Mouse (Mus musculus) neural tube, embryonic 13.5 days (tissue): ENCODE measurements around the gene Gm20479. TPM values are rescaled to one million over a fixed set of nuclear protein-coding genes. Genes with fewer than 3 reads are reported as not detected.

Experiments used
- ATAC-seq: fragments of 200-750 bp; cut with Nextera tagmentation; 2 replicates; pipeline ENCODE4 v1.8.0; 2017; ENCODE audit warnings: low read depth, mild to moderate bottlenecking, moderate TSS enrichment, moderate library complexity
- H3K27ac ChIP-seq: fragments of 300-500 bp; sonication (generic); replicated peaks from 2 replicates; pipeline ENCODE4 v1.5.1; 2015; ENCODE audit warnings: moderate library complexity, mild to moderate bottlenecking, inconsistent platforms
- H3K27me3 ChIP-seq: fragments of 300-500 bp; sonication (generic); 2 replicates; pipeline ENCODE4 v1.6.1; 2015; ENCODE audit warnings: mild to moderate bottlenecking, inconsistent platforms
- H3K36me3 ChIP-seq: fragments of 300-500 bp; sonication (generic); 2 replicates; pipeline ENCODE4 v1.6.1; 2015; ENCODE audit warnings: mild to moderate bottlenecking, inconsistent platforms
- H3K4me1 ChIP-seq: fragments of 300-500 bp; sonication (generic); replicated peaks from 2 replicates; pipeline ENCODE4 v1.6.1; 2015; ENCODE audit warnings: inconsistent platforms
- H3K4me2 ChIP-seq: fragments of 300-500 bp; sonication (generic); 2 replicates; pipeline ENCODE4 v1.6.1; 2015; ENCODE audit warnings: inconsistent platforms, mild to moderate bottlenecking, moderate library complexity
- H3K4me3 ChIP-seq: fragments of 300-500 bp; sonication (generic); 2 replicates; pipeline ENCODE4 v1.5.1; 2015; ENCODE audit warnings: mild to moderate bottlenecking, inconsistent platforms
- H3K9ac ChIP-seq: fragments of 300-500 bp; sonication (generic); 2 replicates; pipeline ENCODE4 v1.6.1; 2015; ENCODE audit warnings: moderate library complexity, mild to moderate bottlenecking, inconsistent platforms
- H3K9me3 ChIP-seq: fragments of 300-500 bp; sonication (generic); 2 replicates; pipeline ENCODE4 v1.6.1; 2016; ENCODE audit warnings: inconsistent platforms
- WGBS: fragments of 180-500 bp; shearing (Covaris S2); methylation state at CpG from one replicate; pipeline ENCODE4 v1.1.7; 2015; 5-methylcytosine and 5-hydroxymethylcytosine counted together
- polyA plus RNA-seq: library from polyadenylated mRNA; unstranded; fragments of >200 nt; fragmentation: Nextera tagmentation; extraction: Ambion mirVana; gene quantifications from 2 replicates; pipeline ENCODE4 v1.2.1, GENCODE M21; 2015

The Gm20479 gene
- polyA plus RNA-seq, 1 experiment from 2014 or later: not detected

- no peaks in the 10 kb centered on the region for H3K9me3 ChIP-seq
- H3K9ac ChIP-seq: no peak overlapping the region
- 89% methylated on average over 17 of the region's 17 CpGs for WGBS
- no peak for ATAC-seq
- H3K4me2 ChIP-seq: no peak overlapping the region
- H3K27me3 ChIP-seq: peaks cover 29% of the 10 kb centered on the region
- H3K27ac ChIP-seq: no peak overlapping the region
- H3K4me3 ChIP-seq: no peak overlapping the region
- H3K36me3 ChIP-seq: no peaks in the 10 kb centered on the region
- peaks cover 8% of the 10 kb centered on the region for H3K4me1 ChIP-seq
These were observed 52.0 kb downstream of the Gm20479 start for GRCm38 (mm10) chr7:27305091-27305730.

Other genes starting within 250 kb of the Gm20479 start
- not detected in 2 replicates for gene Cyp2f2, start 237.5 kb downstream of the Gm20479 start, polyA plus RNA-seq
- gene Cyp2t4, start 203.7 kb downstream of the Gm20479 start, polyA plus RNA-seq: 0.21 TPM in 1 of 2 replicates, not detected in the other
- 78.8 and 89.1 TPM in 2 replicates for gene Egln2, start 190.6 kb downstream of the Gm20479 start, polyA plus RNA-seq
- gene Rab4b, start 178.5 kb downstream of the Gm20479 start, polyA plus RNA-seq: 114 and 125 TPM in 2 replicates
- gene Gm21983, start 176.3 kb downstream of the Gm20479 start, polyA plus RNA-seq: 0.35 TPM in 1 of 2 replicates, not detected in the other
- gene Mia, start 176.3 kb downstream of the Gm20479 start, polyA plus RNA-seq: 9.7 and 13.9 TPM in 2 replicates
- 3.4 and 4.0 TPM in 2 replicates for gene BC024978, start 161.6 kb downstream of the Gm20479 start, polyA plus RNA-seq
- gene Snrpa, start 161.1 kb downstream of the Gm20479 start, polyA plus RNA-seq: 206 and 216 TPM in 2 replicates
- gene Itpkc, start 128.8 kb downstream of the Gm20479 start, polyA plus RNA-seq: 5.1 and 7.5 TPM in 2 replicates
- 22.2 and 22.6 TPM in 2 replicates for gene Coq8b, start 124.4 kb downstream of the Gm20479 start, polyA plus RNA-seq
- gene Numbl, start 99.0 kb downstream of the Gm20479 start, polyA plus RNA-seq: 52.8 and 55.3 TPM in 2 replicates
- 6.9 and 8.0 TPM in 2 replicates for gene Ltbp4, start 19.7 kb downstream of the Gm20479 start, polyA plus RNA-seq
- gene Shkbp1, start 1.4 kb downstream of the Gm20479 start, polyA plus RNA-seq: 50.6 and 59.6 TPM in 2 replicates
- gene Sptbn4, start 90.3 kb upstream of the Gm20479 start, polyA plus RNA-seq: 1.7 and 2.8 TPM in 2 replicates
- 21.3 and 23.3 TPM in 2 replicates for gene Blvrb, start 90.6 kb upstream of the Gm20479 start, polyA plus RNA-seq
- gene Sertad3, start 116.3 kb upstream of the Gm20479 start, polyA plus RNA-seq: 16.7 and 16.8 TPM in 2 replicates
- gene Sertad1, start 129.5 kb upstream of the Gm20479 start, polyA plus RNA-seq: 12.3 and 14.1 TPM in 2 replicates
- gene Prx, start 141.9 kb upstream of the Gm20479 start, polyA plus RNA-seq: 1.9 TPM in 2 replicates
- 0.39 and 0.71 TPM in 2 replicates for gene Hipk4, start 165.8 kb upstream of the Gm20479 start, polyA plus RNA-seq
- gene Pld3, start 195.8 kb upstream of the Gm20479 start, polyA plus RNA-seq: 123 and 128 TPM in 2 replicates
- gene 2310022A10Rik, start 195.8 kb upstream of the Gm20479 start, polyA plus RNA-seq: 30.9 and 31.9 TPM in 2 replicates
- gene Akt2, start 234.1 kb upstream of the Gm20479 start, polyA plus RNA-seq: 59.6 and 66.2 TPM in 2 replicates